Mouse (Mus musculus) kidney, adult 11 months (tissue): Measurements from ENCODE around the gene Sfrp2.

Source experiments
- DNase-seq: peaks from one replicate; pipeline ENCODE4 v3.0.0; 2022

Sfrp2 gene

DNA sequence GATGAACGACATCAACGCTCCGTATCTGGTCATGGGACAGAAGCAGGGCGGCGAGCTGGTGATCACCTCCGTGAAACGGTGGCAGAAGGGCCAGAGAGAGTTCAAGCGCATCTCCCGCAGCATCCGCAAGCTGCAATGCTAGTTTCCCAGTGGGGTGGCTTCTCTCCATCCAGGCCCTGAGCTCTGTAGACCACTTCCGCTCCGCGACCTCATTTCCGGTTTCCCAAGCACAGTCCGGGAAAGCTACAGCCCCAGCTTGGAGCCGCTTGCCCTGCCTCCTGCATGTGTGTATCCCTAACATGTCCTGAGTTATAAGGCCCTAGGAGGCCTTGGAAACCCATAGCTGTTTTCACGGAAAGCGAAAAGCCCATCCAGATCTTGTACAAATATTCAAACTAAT is 7.2 kb downstream of the Sfrp2 start:
- DNase-seq, result no peak

DNA sequence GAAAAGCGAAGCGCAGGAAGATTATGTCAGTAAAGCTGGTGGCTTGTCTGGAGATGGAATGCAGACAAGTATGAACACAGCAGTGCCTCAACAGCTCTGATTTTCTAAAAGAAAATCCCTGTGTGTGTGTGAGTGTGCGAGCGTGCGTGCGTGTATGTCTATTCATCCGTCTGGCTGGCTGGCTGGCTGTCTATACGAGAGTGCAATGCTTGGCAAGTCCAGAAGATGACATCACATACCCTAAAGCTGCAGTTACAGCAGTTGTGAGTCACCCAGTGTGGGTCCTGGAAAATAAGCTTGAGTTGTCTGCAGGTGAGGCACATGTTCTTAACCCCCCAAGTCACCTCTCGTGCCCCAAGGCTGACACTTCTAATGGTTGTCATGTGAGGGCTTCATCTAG is 9.3 kb downstream of the Sfrp2 start:
- no peak for DNase-seq

DNA sequence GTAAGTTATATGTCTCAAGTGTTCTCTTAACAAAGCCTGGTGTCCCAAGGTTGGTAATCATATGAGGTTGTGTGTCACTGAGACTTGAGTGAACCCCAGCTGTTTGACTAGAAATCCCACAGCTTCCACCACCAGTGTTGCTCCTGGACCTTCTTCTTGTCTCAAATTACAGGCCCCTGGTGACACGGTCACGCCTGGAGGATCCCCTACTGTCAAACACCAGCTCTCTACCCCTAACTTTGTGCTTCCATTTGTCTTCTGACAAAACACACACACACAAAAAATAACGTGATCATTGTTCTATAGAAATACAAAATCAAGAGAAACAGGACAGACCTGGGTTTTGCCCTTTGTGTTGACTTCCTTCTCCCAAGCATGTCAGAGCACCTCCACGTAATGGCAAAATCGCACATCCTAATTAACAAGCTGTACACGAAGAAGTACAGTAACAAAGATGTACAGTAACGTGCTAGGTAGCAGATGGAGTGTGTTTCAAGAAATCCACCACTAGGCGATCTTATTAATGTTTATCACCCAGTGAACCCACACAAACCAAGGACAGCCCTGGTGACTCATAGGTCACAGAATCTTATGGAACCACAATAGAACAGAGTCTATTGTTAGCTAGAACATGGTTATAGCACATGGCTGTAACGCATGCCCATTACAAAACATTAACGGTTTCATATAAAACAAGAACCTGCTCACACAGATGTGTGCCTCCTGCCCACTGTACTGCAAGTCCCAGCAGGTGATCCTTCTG is 15.5 kb downstream of the Sfrp2 start:
- DNase-seq, result no peak

DNA sequence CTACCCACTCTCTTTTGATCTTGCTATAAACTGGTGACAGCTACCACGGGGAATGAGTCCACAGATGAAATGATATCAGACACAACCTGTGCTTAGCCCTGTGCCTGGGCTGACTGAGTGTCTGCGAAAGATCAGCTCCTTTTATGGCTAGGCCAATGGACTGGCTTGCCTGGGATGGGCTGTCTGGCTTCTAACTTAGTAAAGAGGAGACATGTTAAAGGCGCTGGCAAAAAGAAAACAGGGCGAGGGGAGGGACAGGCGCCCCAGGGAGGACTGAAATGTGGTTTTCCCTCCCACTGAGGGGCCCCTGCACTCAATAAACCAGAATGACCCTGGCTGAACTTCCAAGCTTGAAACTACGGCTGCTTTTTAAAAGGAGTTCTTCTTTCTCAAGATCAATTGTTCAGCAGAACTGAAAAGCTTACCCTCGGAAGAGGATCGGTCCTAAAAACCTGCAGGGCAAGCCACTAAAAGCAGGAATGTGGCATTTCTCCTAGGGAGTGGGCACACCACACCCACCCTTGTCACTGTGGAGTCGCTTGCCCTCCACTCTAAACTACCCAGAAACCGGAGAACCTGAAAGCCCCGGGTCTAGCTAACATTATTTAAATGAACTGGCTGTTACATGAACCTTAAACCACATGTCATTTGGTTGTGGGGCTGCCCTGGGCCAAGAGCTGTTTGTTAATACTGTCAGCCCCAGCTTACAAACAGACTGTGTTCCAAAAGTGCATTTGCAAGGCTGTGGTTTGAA is 17.8 kb downstream of the Sfrp2 start:
- DNase-seq, result no peak

DNA sequence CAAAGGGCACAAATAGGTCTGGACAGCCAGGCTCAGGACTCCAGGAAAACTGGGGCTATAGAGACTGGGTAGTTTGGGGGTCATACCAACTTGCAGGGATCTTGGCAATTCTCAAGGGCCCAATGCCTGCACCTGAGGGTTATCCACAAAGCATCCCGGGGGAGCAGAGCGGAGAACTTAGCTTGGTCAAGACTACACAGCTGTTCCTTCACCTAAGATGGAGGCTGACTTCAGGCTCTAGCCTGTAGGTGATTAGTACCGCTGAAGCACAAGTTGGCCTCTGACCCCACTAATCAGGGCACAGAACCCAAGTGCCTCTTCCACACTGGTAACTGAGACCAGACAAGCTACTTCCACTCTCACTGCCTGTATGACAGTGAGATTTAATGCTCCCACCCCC is 18.6 kb downstream of the Sfrp2 start:
- no peak for DNase-seq

GRCm38 (mm10) chr3:83787086-83787485 is 21.0 kb downstream of the Sfrp2 start:
- DNase-seq, result no peak

DNA sequence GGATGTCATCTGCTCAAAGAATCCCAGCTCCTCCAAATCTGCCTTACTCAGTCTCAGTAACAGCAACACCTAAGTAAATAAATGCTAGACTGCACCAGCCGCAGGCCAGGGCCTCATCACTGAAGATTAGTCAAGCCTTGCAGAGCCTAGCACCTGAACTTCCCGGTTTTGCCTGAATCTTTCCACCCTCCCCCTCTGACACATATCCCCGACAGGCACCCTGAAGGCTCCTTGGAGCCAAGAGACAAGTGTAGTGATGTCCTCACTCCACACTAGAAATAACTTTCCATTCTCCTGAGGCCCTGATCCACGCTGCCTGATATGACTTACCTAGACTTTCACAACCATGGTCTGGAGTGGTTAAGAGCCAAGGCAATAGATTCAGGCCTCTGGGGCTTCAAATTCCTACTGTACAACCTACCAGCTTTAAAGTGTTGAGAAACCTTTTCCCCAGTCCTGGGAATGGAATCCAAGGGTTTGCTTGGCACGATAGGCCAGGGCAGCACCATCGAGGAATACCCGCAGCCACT is 21.7 kb downstream of the Sfrp2 start:
- DNase-seq, result no peak

GRCm38 (mm10) chr3:83789651-83790451 is 23.7 kb downstream of the Sfrp2 start:
- DNase-seq, result no peak

GRCm38 (mm10) chr3:83791444-83791843 is 25.3 kb downstream of the Sfrp2 start:
- no peak for DNase-seq

DNA sequence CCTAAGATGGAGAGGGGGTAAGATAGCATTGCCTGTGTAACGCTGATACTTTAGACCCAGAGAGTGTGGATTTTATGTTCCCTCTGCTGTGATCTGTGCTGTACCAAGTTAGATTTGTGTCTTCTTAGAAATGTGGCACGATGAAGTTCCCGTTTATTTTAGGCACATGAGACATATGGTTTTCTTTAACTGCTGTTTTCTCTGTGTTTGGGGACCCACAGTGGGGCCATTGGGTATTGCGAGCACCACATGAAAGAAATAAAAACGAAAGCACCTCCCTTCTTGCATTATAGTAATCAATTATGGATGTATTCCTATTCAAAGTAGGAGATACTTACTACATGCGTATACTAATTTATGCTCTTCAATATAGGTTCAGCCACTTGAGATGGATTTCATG is 31.0 kb downstream of the Sfrp2 start:
- DNase-seq, result no peak

DNA sequence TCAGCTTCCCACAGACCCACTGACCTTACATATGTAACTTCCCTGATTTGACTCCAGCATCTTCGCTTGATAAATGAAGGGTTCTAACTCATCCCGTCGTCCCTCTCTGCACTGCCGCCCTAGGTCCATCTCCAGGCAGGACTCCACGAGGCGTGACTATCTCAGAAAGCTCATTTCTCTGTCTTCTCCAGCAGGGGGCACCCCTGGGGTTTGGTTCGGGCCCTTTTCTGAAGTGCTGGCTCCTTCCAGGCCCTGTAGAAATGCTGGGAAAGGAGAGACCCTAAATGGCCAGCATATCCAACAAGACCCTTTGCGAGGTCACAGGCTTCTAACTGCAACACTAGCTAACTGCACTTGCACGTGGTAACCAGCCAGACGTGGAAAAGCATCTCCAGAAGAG is 31.7 kb downstream of the Sfrp2 start:
- no peak for DNase-seq

- DNase-seq, result no peak
Measured at GRCm38 (mm10) chr3:83799486-83799885, 33.4 kb downstream of the Sfrp2 start.

DNA sequence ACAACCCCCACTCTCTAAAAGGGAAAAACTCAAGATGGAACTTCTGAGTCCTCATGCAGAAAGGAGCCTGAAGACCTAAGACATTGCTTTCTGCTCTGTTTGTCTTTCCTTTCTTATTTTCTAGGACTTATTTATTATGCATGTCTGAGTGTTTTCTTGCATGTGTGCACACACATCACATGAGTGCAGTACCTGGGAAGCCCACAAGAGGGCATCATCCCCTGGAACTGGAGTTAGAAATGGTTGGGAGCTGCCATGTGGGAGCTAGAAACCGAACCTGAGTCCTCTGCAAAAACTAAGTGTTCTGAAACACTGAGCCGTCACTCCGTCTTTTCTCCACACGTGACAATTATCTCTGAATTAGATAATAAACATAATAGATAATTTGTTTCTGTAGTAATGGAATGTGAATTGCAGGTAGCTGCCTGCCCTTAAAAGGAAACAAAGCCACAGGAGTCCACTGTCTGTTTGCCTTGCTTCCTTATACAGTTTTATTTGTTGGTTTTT is 35.6 kb downstream of the Sfrp2 start:
- DNase-seq, result no peak

DNA sequence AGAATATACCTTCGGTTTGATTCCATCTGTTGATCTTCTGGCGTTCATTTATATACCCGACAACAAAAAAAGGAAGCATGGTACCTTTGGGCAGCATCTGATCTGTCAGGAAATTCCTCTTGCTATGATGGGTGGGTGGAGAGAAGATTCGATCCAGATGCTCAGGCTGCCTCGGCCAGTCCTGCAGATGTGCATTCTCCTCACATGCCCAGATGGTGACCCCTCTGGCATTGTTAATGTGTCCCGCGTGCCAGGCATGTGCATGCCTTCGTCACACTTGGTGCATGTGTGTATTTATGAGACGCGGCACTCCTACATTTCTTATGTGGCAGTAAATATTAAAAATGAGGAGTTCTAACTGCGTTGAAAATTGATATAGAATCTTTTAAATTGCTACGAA is 42.4 kb downstream of the Sfrp2 start:
- DNase-seq, result no peak

- no peak for DNase-seq
Measured at GRCm38 (mm10) chr3:83811987-83812386, 45.9 kb downstream of the Sfrp2 start.

GRCm38 (mm10) chr3:83812863-83813262 is 46.7 kb downstream of the Sfrp2 start:
- no peak for DNase-seq

- no peak for DNase-seq
Measured at GRCm38 (mm10) chr3:83816372-83816925, 50.3 kb downstream of the Sfrp2 start.

DNA sequence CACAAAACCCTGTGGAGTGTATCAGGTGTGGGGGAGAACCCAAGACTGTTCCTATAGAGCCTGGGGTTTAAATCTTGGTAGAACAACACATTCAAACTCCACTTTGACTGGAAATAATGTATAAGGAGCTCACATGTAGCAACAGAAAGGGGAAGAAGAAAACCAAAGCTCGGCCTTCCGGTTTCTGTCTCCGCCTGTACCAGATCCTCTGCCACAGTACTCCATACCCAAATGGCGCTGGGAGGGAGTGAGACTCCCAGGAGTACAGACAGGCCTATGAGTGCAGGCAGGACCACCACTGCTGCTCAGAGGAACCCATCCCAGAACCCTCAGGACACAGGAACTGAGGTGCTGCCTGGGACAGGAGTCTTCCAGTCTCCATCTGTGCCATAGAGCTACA is 57.7 kb downstream of the Sfrp2 start:
- no peak for DNase-seq
